Mouse (Mus musculus): ENCODE data around the gene Rp9.

GRCm38 (mm10) chr9:22468899-22469259 lies 664 bp downstream of the Rp9 start:
- TF ChIP-seq POLR2A (IDR thresholded peaks at IDR 0.05; ENCODE audit: insufficient read length, low read depth) (no peak), E2F4 (IDR thresholded peaks at IDR 0.05; ENCODE audit: insufficient read depth) (no peak), USF1 (IDR thresholded peaks at IDR 0.05; ENCODE audit: low read depth) (no peak), TCF12 (IDR thresholded peaks at IDR 0.05; ENCODE audit: insufficient read depth, poor library complexity, severe bottlenecking) (no peak), MYOD1 (IDR thresholded peaks at IDR 0.05; ENCODE audit: control insufficient read depth in 1 of 3, insufficient read length in 2 of 3, low read depth in 2 of 3) (no peak), POLR2AphosphoS2 (IDR thresholded peaks at IDR 0.05; ENCODE audit: insufficient read length, low read depth) (no peak), MYOG (IDR thresholded peaks at IDR 0.05; ENCODE audit: control insufficient read depth in 1 of 3, insufficient read depth in 1 of 3, insufficient read length in 2 of 3, low read depth in 2 of 3) (no peak), CEBPB (IDR thresholded peaks at IDR 0.05; ENCODE audit: insufficient read depth, poor library complexity, severe bottlenecking) (no peak), TCF3 (IDR thresholded peaks at IDR 0.05; ENCODE audit: insufficient read length, low read depth) (no peak), MAX (IDR thresholded peaks at IDR 0.05; ENCODE audit: low read depth) (no peak), REST (IDR thresholded peaks at IDR 0.05; ENCODE audit: insufficient read depth, insufficient read length) (no peak)
